Mouse (Mus musculus): ENCODE results near the gene March9. TPM values are rescaled to one million over a fixed set of nuclear protein-coding genes. Genes with fewer than 3 reads are reported as not detected.
A peak's percentile ranks its signal among the peaks of the same experiment; 100 is the strongest.

The March9 gene
- polyA plus RNA-seq, 1 experiment = 6.1 TPM

DNA sequence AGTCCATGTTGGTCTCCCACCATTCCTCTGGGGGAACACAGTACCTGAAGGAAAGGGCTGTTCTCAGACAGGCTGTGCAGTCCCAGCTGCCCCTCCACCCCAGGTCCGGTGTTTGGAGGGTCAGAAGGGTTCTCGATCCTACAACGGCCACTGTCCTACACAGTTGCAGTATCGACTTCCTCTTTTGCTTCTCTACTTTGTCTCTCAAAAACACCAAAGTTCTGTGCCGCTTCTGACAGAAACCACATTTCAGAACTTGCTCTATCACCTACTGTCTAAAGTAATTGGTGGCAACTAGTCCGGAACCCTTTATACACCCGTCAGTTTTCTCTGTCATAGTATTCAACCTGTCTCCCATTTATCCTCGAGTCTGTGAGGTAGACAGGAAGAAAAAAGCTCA is 4.6 kb downstream of the March9 start:
- Histone ChIP-seq H3ac (ENCODE audit: control insufficient read depth, insufficient read length) (no peak overlapping the region), H3K4me2 (ENCODE audit: low read depth) (no peak overlapping the region), H3K4me3 (no peak overlapping the region), H3K27me3 (ENCODE audit: control insufficient read depth, insufficient read depth, insufficient read length) (no peaks in the 10 kb centered on the region), H3K79me2 (ENCODE audit: control insufficient read depth, insufficient read depth) (no peaks in the 10 kb centered on the region), H3K36me3 (ENCODE audit: control insufficient read depth, insufficient read depth) (no peaks in the 10 kb centered on the region)
- TF ChIP-seq CEBPB (IDR thresholded peaks at IDR 0.05; ENCODE audit: insufficient read depth, poor library complexity, severe bottlenecking) (no peak), POLR2AphosphoS2 (IDR thresholded peaks at IDR 0.05; ENCODE audit: insufficient read length, low read depth) (no peak), E2F4 (IDR thresholded peaks at IDR 0.05; ENCODE audit: insufficient read depth) (no peak), TCF3 (IDR thresholded peaks at IDR 0.05; ENCODE audit: insufficient read length, low read depth) (no peak), POLR2A (IDR thresholded peaks at IDR 0.05; ENCODE audit: insufficient read length, low read depth) (no peak), SRF (IDR thresholded peaks at IDR 0.05; ENCODE audit: control insufficient read depth, insufficient read length, low read depth) (no peak), MYOD1 (IDR thresholded peaks at IDR 0.05; ENCODE audit: control insufficient read depth in 1 of 3, insufficient read length in 2 of 3, low read depth in 2 of 3) (no peak), REST (IDR thresholded peaks at IDR 0.05; ENCODE audit: insufficient read depth, insufficient read length) (no peak), MAX (IDR thresholded peaks at IDR 0.05; ENCODE audit: low read depth) (no peak), MYOG (IDR thresholded peaks at IDR 0.05; ENCODE audit: control insufficient read depth in 1 of 3, insufficient read depth in 1 of 3, insufficient read length in 2 of 3, low read depth in 2 of 3) (no peak), USF1 (IDR thresholded peaks at IDR 0.05; ENCODE audit: low read depth) (no peak), TCF12 (IDR thresholded peaks at IDR 0.05; ENCODE audit: insufficient read depth, poor library complexity, severe bottlenecking) (no peak)

DNA sequence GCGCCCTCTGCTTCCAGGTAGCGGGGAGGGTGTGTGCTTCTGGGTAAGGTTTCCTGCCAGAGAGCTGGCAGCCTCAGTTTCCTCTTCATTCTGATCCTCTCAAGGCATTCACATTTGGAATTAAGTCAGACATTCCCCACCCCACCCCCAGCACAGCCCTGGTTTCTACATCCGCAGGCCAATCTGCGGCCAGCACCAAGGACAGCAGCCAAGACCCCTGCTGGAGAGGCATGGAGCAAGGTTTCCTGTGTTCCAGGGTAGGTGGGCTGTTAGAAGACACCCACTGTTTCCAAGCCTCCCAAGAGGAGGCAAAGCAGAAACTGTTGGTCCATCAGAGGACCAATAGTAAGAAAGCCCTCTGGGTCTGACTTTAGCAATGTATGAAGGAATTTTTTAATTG is 5.3 kb downstream of the March9 start:
- no peaks in the 10 kb centered on the region for H3K79me2 ChIP-seq (ENCODE audit: control insufficient read depth, insufficient read depth)
- H3K4me2 ChIP-seq (ENCODE audit: low read depth) = no peak overlapping the region
- peaks cover 2% of the 10 kb centered on the region for H3K27me3 ChIP-seq (ENCODE audit: control insufficient read depth, insufficient read depth, insufficient read length)

DNA sequence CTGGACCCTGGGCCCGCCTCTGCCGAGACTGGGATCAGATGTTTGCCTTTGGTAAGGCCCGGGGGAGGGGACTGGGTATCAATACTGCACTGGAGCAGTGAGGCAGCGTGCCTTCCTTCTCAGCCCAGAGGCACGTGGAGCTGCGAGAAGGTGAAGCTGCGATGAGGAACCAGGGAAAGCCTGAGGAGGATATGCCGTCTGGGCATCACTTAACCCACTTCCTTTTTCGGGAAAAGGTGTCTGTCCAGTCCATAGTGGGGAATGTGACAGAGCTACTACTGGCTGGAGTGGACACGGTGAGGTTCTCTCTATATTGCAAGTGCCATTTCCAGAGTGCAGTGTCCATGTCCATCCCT is 9.9 kb downstream of the March9 start:
- H3K27me3 ChIP-seq (ENCODE audit: control insufficient read depth, insufficient read depth, insufficient read length) = peaks cover 9% of the 10 kb centered on the region
- no peak overlapping the region for H3K4me3 ChIP-seq
- no peak for TF ChIP-seq MYOD1 (IDR thresholded peaks at IDR 0.05; ENCODE audit: control insufficient read depth in 1 of 3, insufficient read length in 2 of 3, low read depth in 2 of 3)
- TF ChIP-seq REST (IDR thresholded peaks at IDR 0.05; ENCODE audit: insufficient read depth, insufficient read length) = no peak
- no peak for TF ChIP-seq MYOG (IDR thresholded peaks at IDR 0.05; ENCODE audit: control insufficient read depth in 1 of 3, insufficient read depth in 1 of 3, insufficient read length in 2 of 3, low read depth in 2 of 3)
- no peak for TF ChIP-seq TCF12 (IDR thresholded peaks at IDR 0.05; ENCODE audit: insufficient read depth, poor library complexity, severe bottlenecking)
- H3ac ChIP-seq (ENCODE audit: control insufficient read depth, insufficient read length) = no peak overlapping the region
- H3K79me2 ChIP-seq (ENCODE audit: control insufficient read depth, insufficient read depth) = no peaks in the 10 kb centered on the region
- no peak overlapping the region for H3K4me2 ChIP-seq (ENCODE audit: low read depth)
- H3K36me3 ChIP-seq (ENCODE audit: control insufficient read depth, insufficient read depth) = no peaks in the 10 kb centered on the region

More for the DNA sequence above, 5.3 kb downstream of the March9 start:
- Histone ChIP-seq H3K36me3 (ENCODE audit: control insufficient read depth, insufficient read depth) (no peaks in the 10 kb centered on the region), H3ac (ENCODE audit: control insufficient read depth, insufficient read length) (no peak overlapping the region), H3K4me3 (no peak overlapping the region)
- TF ChIP-seq REST (IDR thresholded peaks at IDR 0.05; ENCODE audit: insufficient read depth, insufficient read length) (peak; percentile 84), POLR2AphosphoS2 (IDR thresholded peaks at IDR 0.05; ENCODE audit: insufficient read length, low read depth) (no peak)

DNA sequence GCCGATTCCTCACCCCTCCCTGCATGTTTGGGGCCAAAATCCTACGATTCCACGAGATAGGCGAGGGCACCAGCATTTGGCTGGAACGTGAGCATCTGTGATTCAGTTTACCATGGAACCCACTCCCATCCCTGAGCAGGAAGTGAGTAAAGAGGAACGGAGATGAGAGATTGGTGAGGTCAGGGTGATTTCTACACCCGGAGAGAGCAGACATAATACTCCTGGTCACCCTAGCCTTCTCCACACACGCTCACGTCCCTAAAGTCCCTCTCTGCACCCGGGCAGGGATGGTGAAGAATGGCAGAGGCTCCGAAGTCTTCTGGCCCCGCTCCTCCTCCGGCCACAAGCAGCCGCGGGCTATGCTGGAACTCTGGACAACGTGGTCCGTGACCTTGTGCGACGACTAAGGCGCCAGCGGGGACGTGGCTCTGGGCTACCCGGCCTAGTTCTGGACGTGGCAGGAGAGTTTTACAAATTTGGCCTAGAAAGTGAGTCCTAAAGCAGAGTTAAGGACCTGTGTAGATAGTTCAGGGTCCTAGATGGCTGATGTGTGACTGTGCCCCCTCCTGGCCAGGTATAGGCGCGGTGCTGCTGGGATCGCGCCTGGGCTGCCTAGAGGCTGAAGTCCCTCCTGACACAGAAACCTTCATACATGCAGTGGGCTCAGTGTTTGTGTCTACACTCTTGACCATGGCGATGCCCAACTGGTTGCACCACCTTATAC is 10.4 kb downstream of the March9 start:
- Histone ChIP-seq H3K79me2 (ENCODE audit: control insufficient read depth, insufficient read depth) (no peaks in the 10 kb centered on the region), H3K36me3 (ENCODE audit: control insufficient read depth, insufficient read depth) (no peaks in the 10 kb centered on the region), H3K4me2 (ENCODE audit: low read depth) (peak overlapping the region; percentile 15), H3ac (ENCODE audit: control insufficient read depth, insufficient read length) (no peak overlapping the region), H3K27me3 (ENCODE audit: control insufficient read depth, insufficient read depth, insufficient read length) (peaks cover 9% of the 10 kb centered on the region), H3K4me3 (no peak overlapping the region)
- TF ChIP-seq E2F4 (IDR thresholded peaks at IDR 0.05; ENCODE audit: insufficient read depth) (no peak), SRF (IDR thresholded peaks at IDR 0.05; ENCODE audit: control insufficient read depth, insufficient read length, low read depth) (no peak), POLR2A (IDR thresholded peaks at IDR 0.05; ENCODE audit: insufficient read length, low read depth) (no peak), TCF3 (IDR thresholded peaks at IDR 0.05; ENCODE audit: insufficient read length, low read depth) (no peak), POLR2AphosphoS2 (IDR thresholded peaks at IDR 0.05; ENCODE audit: insufficient read length, low read depth) (no peak), USF1 (IDR thresholded peaks at IDR 0.05; ENCODE audit: low read depth) (no peak), REST (IDR thresholded peaks at IDR 0.05; ENCODE audit: insufficient read depth, insufficient read length) (no peak), TCF12 (IDR thresholded peaks at IDR 0.05; ENCODE audit: insufficient read depth, poor library complexity, severe bottlenecking) (no peak), MYOG (IDR thresholded peaks at IDR 0.05; ENCODE audit: control insufficient read depth in 1 of 3, insufficient read depth in 1 of 3, insufficient read length in 2 of 3, low read depth in 2 of 3) (no peak), MYOD1 (IDR thresholded peaks at IDR 0.05; ENCODE audit: control insufficient read depth in 1 of 3, insufficient read length in 2 of 3, low read depth in 2 of 3) (no peak), MAX (IDR thresholded peaks at IDR 0.05; ENCODE audit: low read depth) (no peak), CEBPB (IDR thresholded peaks at IDR 0.05; ENCODE audit: insufficient read depth, poor library complexity, severe bottlenecking) (no peak)

DNA sequence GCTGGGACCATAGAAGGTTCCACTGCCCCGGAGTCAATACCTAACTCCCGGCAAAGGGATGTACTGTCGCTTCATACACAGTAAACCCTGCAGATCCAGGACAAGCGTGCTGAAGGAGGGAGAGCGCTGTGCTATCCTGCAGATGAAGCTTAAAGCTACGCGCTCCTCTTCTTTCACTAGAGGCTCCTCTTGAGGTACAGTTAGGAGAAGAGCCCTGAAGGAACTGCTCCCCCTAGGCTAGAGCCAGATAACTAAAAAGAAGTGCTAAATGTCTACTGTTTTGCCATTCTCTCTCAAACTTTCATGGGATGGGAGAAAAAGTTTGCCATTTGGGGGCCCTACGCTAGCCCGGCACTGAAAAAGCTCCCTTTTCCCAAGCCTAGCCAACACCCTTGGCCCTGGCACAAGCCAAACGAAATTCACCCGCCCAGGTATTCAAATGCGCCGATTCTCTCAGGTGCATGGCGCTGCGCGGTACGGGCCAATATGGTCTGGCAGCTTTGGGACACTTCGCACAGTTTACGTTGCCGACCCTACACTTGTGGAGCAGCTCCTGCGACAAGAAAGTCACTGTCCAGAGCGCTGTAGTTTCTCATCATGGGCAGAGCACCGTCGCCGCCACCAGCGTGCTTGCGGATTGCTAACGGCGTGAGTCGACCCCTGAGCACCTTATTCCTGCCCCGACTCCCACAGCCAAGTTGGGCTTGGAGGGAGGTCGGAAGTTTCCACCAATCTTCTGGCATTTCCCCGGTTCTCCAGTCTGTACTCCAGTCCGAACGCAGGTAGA is 11.2 kb downstream of the March9 start:
- Histone ChIP-seq H3ac (ENCODE audit: control insufficient read depth, insufficient read length) (no peak overlapping the region), H3K4me2 (ENCODE audit: low read depth) (peak overlapping the region; percentile 15), H3K36me3 (ENCODE audit: control insufficient read depth, insufficient read depth) (no peaks in the 10 kb centered on the region), H3K79me2 (ENCODE audit: control insufficient read depth, insufficient read depth) (no peaks in the 10 kb centered on the region), H3K4me3 (no peak overlapping the region), H3K27me3 (ENCODE audit: control insufficient read depth, insufficient read depth, insufficient read length) (peaks cover 9% of the 10 kb centered on the region)
- TF ChIP-seq TCF3 (IDR thresholded peaks at IDR 0.05; ENCODE audit: insufficient read length, low read depth) = no peak
- no peak for TF ChIP-seq SRF (IDR thresholded peaks at IDR 0.05; ENCODE audit: control insufficient read depth, insufficient read length, low read depth)
- no peak for TF ChIP-seq CEBPB (IDR thresholded peaks at IDR 0.05; ENCODE audit: insufficient read depth, poor library complexity, severe bottlenecking)
- TF ChIP-seq E2F4 (IDR thresholded peaks at IDR 0.05; ENCODE audit: insufficient read depth) = no peak
- peak; percentile 47 for TF ChIP-seq POLR2AphosphoS2 (IDR thresholded peaks at IDR 0.05; ENCODE audit: insufficient read length, low read depth)
- no peak for TF ChIP-seq MYOG (IDR thresholded peaks at IDR 0.05; ENCODE audit: control insufficient read depth in 1 of 3, insufficient read depth in 1 of 3, insufficient read length in 2 of 3, low read depth in 2 of 3)
- TF ChIP-seq POLR2A (IDR thresholded peaks at IDR 0.05; ENCODE audit: insufficient read length, low read depth) = no peak
- TF ChIP-seq MYOD1 (IDR thresholded peaks at IDR 0.05; ENCODE audit: control insufficient read depth in 1 of 3, insufficient read length in 2 of 3, low read depth in 2 of 3) = no peak
